Mouse (Mus musculus): ENCODE results near the gene Prkar2b.

Gene Prkar2b

GRCm38 (mm10) chr12:31924135-31924534 lies 137.0 kb downstream of the Prkar2b start:
- DNase-seq (ENCODE audit: low spot score in 2 of 2), result no peak

- DNase-seq (ENCODE audit: low spot score in 2 of 2), result no peak
Measured at GRCm38 (mm10) chr12:31920464-31921405, 140.4 kb downstream of the Prkar2b start.

GRCm38 (mm10) chr12:31917245-31917644 lies 143.9 kb downstream of the Prkar2b start:
- DNase-seq (ENCODE audit: low spot score in 2 of 2), result no peak

GRCm38 (mm10) chr12:31916691-31917090 lies 144.4 kb downstream of the Prkar2b start:
- DNase-seq (ENCODE audit: low spot score in 2 of 2), result no peak

DNA sequence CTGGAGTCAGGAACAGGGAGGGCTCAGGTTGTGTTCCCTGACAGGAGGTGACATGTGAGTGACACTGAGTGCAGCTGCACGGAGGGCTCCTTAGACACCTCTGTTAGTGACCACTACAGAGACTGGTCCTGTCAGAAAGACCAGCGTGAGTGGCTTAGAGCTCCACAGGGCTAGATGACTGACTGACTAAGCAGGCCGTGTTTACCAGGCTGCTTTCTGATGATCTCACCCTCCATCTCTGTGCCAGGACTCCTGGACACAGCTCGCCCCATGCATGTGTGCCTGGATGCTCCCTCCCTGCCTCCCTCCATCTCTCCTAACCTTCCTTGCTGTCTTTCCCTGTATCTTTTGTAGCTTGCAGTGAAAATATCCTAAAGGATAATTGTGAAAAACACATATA lies 147.5 kb downstream of the Prkar2b start:
- no peak for DNase-seq (ENCODE audit: low spot score in 2 of 2)

DNA sequence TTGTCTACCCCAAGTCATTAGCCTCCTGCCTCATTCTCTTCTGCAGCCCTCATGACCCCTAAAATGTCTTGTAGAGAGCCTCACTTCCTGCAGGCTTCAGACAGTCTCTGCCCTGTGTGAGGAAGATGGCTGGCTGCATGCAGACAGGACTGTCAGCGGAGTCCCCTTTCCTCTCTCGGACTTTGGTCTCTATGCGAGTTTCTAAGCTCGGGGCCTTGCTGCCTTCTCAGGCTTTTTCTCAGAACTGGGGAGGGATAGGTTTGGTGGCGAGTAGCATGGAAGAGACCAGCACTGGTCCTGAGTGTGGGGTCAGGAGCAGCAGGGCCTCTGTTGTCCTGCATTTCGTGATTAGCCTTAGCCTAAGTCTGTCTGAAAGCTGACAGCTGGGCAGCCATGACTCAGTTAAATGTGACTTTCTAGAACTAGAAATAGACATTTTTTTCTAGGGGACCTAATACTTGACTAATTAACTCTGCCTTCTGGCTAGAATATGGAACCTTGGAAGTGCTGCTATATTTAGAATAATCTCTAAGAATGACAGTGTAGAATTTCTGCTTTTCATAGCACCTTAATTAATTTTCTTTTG lies 148.0 kb downstream of the Prkar2b start:
- no peak for DNase-seq (ENCODE audit: low spot score in 2 of 2)
